Mouse (Mus musculus): ENCODE data around the gene Tlnrd1. TPM values are rescaled to one million over a fixed set of nuclear protein-coding genes. Genes with fewer than 3 reads are reported as not detected.
A peak's percentile ranks its signal among the peaks of the same experiment; 100 is the strongest.

Tlnrd1 gene
- polyA plus RNA-seq, 1 experiment from 2014 or later = 4.2 TPM

DNA sequence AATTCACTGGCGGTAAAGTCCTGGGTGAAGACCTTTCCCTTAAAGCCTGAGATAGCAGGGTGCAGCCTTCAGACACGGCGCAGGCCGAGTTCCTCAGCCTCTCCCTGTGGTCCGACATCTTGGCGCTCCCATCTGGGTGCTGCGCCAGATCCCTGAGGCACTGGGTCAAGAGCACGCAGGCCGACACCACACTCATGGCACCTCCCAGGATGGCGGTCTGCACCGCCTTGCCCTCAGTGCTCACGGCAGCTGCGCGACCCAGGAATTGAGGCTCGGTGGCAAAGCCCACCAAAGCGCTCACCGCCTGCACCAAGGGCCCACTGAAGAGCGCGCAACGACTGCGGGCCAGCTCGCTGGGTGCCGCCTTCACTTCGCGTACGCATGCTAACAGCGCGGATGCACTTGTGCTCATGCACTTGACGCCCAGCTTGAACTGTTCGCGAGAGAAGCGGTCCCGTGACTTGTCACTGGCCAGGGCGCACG is 1.9 kb downstream of the Tlnrd1 start:
- no peaks in the 10 kb centered on the region for H3K27me3 ChIP-seq
- no peaks in the 10 kb centered on the region for H3K9me3 ChIP-seq (replicated peaks)
- no peak overlapping the region for H3K9ac ChIP-seq
- H3K36me3 ChIP-seq (ENCODE audit: poor library complexity, severe bottlenecking) = peaks cover 16% of the 10 kb centered on the region
- peaks cover 63% of the 10 kb centered on the region for H3K4me1 ChIP-seq
- 95% methylated on average over 35 of the region's 35 CpGs for WGBS
- no peak for ATAC-seq
- H3K27ac ChIP-seq = no peak overlapping the region
- peak overlapping the region; percentile 75 for H3K4me3 ChIP-seq
- peak overlapping the region; percentile 90 for H3K4me2 ChIP-seq

DNA sequence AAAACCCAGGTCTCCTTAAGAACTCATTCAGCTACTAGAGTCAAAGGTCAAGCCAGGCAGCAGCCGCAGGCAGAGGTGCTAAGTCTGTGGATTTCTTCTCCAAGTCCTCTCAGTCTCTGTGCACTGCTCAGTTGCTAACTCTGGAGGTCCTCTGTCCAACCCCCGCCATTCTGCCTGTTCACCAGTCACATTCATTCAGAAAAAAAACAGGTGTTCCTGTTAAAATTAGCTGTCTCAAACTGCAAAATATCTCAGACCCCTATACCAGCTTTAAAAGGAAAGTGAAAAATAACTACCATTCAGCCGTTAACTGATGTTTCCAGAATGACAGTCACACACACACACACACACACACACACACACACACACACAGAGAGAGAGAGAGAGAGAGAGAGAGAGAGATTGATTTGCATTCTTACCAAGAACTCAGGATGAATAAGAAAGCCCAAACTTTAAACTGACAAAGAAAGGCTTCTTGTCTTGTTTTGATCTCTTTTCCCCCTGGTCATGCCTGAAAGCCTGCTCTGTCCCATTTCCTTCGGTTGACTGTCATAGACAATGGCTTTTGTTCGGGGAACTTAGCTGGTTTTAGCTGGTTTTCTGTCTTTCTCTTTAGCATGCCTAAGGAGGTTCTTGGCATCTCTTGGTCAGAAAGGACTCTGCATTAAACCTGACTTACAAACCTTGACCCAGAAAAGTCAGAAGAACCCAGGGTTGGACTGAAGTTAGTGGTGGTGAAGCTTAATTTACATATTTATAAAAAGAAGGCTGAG is 5.2 kb downstream of the Tlnrd1 start:
- WGBS = 4% methylated on average over 5 of the region's 5 CpGs
- Histone ChIP-seq H3K4me3 (peak overlapping the region; percentile 2; the same call in 1 of the 2 replicates), H3K4me2 (peak overlapping the region; percentile 35), H3K9me3 (replicated peaks) (no peaks in the 10 kb centered on the region), H3K27ac (peak overlapping the region; percentile 25; the same call in 1 of the 2 replicates), H3K9ac (no peak overlapping the region; the same call in 1 of the 2 replicates), H3K36me3 (ENCODE audit: poor library complexity, severe bottlenecking) (peaks cover 22% of the 10 kb centered on the region), H3K27me3 (no peaks in the 10 kb centered on the region), H3K4me1 (peaks cover 56% of the 10 kb centered on the region)
- ATAC-seq = no peak

DNA sequence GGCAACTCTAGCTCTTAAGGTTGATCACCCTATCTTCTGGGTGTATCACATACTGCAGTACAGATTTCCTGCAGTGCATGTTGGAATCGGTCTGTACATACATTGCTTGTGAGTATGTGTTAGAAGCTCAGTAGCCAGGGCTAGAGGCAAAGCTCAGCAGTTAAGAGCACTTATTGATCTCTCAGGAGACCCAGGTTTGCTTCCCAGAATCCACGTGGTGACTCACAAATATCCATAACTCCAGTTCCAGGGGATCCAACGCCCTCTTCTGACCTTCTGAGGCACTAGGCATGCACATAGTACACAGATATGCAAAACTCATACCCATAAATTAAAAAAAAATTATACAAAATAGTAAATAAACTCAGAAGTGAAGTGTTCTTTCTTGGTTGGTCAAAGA is 7.0 kb downstream of the Tlnrd1 start:
- H3K9me3 ChIP-seq (replicated peaks) = no peaks in the 10 kb centered on the region
- H3K9ac ChIP-seq = no peak overlapping the region
- 82% methylated on average over 3 of the region's 3 CpGs for WGBS
- no peak for ATAC-seq
- H3K4me1 ChIP-seq = peaks cover 43% of the 10 kb centered on the region
- H3K4me3 ChIP-seq = no peak overlapping the region
- no peak overlapping the region for H3K4me2 ChIP-seq
- no peak overlapping the region for H3K27ac ChIP-seq
- H3K27me3 ChIP-seq = no peaks in the 10 kb centered on the region
- H3K36me3 ChIP-seq (ENCODE audit: poor library complexity, severe bottlenecking) = peaks cover 17% of the 10 kb centered on the region

DNA sequence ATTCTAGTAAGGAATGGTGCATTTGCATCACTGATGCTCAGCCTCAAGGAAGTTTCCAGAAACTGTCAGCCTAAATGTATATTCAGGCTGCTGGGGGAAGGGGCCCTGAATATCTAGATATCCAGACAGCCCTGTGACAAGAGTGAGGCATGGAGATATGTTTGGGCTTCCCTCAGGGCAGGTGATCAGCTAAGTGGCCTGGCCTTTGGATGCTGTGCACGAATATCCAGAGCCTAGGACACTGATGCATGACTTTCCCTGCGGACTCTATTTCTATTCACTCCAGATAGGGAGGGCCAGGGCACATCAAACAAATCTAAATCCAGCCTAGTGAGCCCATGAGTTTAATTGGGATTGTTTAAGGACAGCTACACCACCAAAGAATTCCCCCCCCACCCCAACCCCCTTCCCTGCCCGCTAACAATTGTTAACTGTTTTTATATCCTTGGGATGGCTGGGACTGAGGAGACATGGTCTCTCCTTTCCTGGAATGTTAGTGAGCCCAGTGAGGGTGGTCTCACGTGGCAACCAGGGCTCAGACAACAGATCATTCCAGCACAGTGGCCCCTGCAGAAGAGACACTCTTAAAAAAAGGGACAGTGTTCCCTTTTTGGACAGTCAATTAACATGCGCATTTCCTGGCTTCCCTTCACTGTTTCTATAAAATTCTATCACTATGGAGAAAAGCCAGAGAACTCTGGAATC is 14.1 kb downstream of the Tlnrd1 start:
- no peak overlapping the region for H3K27ac ChIP-seq

DNA sequence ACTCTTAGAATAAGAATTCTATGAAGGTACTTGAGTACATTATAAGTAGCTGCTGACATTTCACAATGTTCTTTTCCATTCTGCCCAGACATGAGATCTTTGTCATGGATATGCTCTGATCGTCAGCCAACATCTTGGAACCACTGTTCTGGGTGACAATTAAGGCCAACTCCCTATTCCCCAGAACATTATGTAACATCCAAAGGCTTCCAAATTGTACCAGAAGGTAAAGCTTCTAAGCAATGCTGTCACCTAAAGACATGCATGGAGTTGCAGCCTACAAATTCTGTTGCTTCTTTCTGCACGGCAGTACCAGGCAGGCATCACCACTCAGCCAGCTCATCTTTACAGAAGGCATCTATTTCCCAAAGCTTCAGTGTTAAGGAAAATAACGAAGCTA is 15.9 kb downstream of the Tlnrd1 start:
- no peak for ATAC-seq

More for the DNA sequence above, 14.1 kb downstream of the Tlnrd1 start:
- H3K4me2 ChIP-seq = no peak overlapping the region
- no peaks in the 10 kb centered on the region for H3K27me3 ChIP-seq
- no peak overlapping the region for H3K9ac ChIP-seq
- no peaks in the 10 kb centered on the region for H3K36me3 ChIP-seq (ENCODE audit: poor library complexity, severe bottlenecking)
- H3K9me3 ChIP-seq (replicated peaks) = no peaks in the 10 kb centered on the region
- WGBS = 33% methylated on average over 5 of the region's 5 CpGs
- H3K4me3 ChIP-seq = no peak overlapping the region
- no peak for ATAC-seq
- H3K4me1 ChIP-seq = no peaks in the 10 kb centered on the region

DNA sequence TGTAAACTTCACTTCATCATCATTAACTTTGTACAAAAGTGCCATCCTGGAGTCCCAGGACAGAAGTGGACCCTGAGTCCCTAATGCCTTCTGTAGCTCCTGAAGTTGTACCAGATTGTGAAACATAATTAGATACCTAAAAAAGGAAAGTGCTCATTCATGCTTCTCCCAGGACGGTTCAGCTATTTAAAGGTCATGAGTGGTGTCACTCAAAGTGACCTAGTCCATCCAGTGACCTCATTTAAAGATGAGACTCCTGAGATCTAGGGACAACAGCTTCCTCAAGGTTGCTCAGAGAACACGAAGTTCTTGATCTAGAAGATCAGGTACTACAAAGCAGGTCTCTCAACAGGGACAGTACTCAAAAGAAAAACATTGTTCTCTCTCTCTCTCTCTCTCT is 20.6 kb downstream of the Tlnrd1 start:
- no peak overlapping the region for H3K4me2 ChIP-seq
- no peaks in the 10 kb centered on the region for H3K27me3 ChIP-seq
- ATAC-seq = no peak
- H3K36me3 ChIP-seq (ENCODE audit: poor library complexity, severe bottlenecking) = no peaks in the 10 kb centered on the region
- no peak overlapping the region for H3K9ac ChIP-seq
- no peaks in the 10 kb centered on the region for H3K4me1 ChIP-seq
- no peaks in the 10 kb centered on the region for H3K9me3 ChIP-seq (replicated peaks)
- H3K4me3 ChIP-seq = no peak overlapping the region
- H3K27ac ChIP-seq = no peak overlapping the region
- 66% methylated on average over 2 of the region's 2 CpGs for WGBS

More for the DNA sequence above, 15.9 kb downstream of the Tlnrd1 start:
- H3K9me3 ChIP-seq (replicated peaks) = no peaks in the 10 kb centered on the region
- H3K4me1 ChIP-seq = no peaks in the 10 kb centered on the region
- H3K4me3 ChIP-seq = no peak overlapping the region
- whole genome bisulfite sequencing = 71% methylated on average over 3 of the region's 3 CpGs
- H3K9ac ChIP-seq = no peak overlapping the region
- H3K4me2 ChIP-seq = no peak overlapping the region
- no peaks in the 10 kb centered on the region for H3K27me3 ChIP-seq
- H3K27ac ChIP-seq = no peak overlapping the region
- no peaks in the 10 kb centered on the region for H3K36me3 ChIP-seq (ENCODE audit: poor library complexity, severe bottlenecking)

DNA sequence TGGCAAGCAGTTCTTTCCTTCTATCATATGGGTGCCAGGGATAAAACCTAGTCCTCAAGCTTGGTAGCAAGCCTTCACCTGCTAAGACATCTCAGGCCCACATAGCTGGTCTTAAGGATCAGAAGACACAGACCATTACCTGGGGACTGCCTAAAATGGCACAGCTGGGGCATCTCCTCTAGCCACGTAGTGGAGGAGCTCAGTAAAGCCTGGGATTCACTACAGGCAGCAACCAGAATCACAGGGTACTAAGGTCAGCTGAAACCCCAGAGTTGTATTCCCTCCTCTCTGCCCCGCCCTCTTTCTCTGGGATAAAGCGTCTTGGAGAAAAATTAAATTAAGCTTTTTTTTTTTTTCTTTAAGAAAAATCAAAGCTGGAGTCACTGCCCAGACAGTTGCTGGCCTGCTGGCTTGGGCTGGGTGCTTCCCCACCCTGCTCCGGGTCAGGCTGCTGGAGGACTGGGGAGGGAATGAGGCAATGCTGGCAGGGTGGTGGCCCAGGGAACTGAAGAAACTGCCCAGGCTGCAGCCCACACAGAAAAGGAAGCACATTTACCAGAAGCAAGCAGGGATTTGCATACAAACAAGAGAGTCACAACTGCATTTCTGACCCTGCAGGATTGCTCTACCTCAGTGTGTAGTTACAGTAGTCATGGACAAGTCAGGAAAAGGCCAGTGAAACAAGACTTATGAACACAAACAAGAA is 24.6 kb downstream of the Tlnrd1 start:
- Histone ChIP-seq H3K9me3 (replicated peaks) (no peaks in the 10 kb centered on the region), H3K9ac (no peak overlapping the region), H3K4me1 (no peaks in the 10 kb centered on the region), H3K27me3 (no peaks in the 10 kb centered on the region), H3K4me2 (no peak overlapping the region), H3K27ac (no peak overlapping the region), H3K36me3 (ENCODE audit: poor library complexity, severe bottlenecking) (no peaks in the 10 kb centered on the region), H3K4me3 (no peak overlapping the region)
- no peak for ATAC-seq
- WGBS = 60% methylated on average over 4 of the region's 4 CpGs

DNA sequence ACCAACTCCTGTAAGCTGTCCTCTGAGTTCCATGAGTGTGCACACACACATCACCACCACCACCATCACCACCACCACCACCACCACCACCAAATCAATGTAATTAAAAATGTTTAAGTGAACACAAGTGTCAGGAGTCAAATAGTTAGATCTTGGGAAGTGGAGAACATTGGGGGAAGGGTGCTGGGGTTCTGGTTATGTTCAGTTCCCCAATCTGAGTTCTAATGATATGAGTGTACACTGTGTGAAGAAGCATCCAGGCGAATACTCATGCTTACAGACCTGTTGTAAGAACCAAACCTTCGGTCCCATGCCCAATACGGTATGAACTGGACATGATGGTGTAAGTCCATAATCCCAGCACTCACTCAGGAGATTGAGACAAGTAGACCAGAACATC is 26.2 kb downstream of the Tlnrd1 start:
- Histone ChIP-seq H3K4me3 (no peak overlapping the region), H3K36me3 (ENCODE audit: poor library complexity, severe bottlenecking) (no peaks in the 10 kb centered on the region), H3K4me2 (no peak overlapping the region), H3K27ac (no peak overlapping the region), H3K27me3 (no peaks in the 10 kb centered on the region), H3K9me3 (replicated peaks) (no peaks in the 10 kb centered on the region), H3K9ac (no peak overlapping the region), H3K4me1 (no peaks in the 10 kb centered on the region)
- 94% methylated on average over 3 of the region's 3 CpGs for WGBS
- no peak for ATAC-seq

DNA sequence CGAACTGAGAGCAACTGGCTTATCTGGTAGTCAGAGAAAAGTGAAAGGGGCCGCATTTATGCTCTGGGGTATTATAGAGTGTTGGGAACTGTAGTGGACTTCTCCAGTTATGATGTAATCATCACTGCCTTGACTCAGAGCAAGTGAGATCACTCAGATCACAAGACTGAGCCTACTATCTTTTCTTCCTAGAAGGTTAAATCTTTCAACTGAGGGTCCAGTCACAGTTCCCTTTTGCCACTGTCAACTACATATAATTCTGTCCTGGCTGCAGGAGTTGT is 27.0 kb downstream of the Tlnrd1 start:
- 95% methylated on average over 2 of the region's 2 CpGs for WGBS
- no peak for ATAC-seq
- Histone ChIP-seq H3K27me3 (no peaks in the 10 kb centered on the region), H3K27ac (no peak overlapping the region), H3K4me1 (no peaks in the 10 kb centered on the region; the same call in 1 of the 2 replicates), H3K4me2 (no peak overlapping the region), H3K36me3 (ENCODE audit: poor library complexity, severe bottlenecking) (no peaks in the 10 kb centered on the region), H3K9ac (no peak overlapping the region), H3K4me3 (no peak overlapping the region), H3K9me3 (replicated peaks) (no peaks in the 10 kb centered on the region)

DNA sequence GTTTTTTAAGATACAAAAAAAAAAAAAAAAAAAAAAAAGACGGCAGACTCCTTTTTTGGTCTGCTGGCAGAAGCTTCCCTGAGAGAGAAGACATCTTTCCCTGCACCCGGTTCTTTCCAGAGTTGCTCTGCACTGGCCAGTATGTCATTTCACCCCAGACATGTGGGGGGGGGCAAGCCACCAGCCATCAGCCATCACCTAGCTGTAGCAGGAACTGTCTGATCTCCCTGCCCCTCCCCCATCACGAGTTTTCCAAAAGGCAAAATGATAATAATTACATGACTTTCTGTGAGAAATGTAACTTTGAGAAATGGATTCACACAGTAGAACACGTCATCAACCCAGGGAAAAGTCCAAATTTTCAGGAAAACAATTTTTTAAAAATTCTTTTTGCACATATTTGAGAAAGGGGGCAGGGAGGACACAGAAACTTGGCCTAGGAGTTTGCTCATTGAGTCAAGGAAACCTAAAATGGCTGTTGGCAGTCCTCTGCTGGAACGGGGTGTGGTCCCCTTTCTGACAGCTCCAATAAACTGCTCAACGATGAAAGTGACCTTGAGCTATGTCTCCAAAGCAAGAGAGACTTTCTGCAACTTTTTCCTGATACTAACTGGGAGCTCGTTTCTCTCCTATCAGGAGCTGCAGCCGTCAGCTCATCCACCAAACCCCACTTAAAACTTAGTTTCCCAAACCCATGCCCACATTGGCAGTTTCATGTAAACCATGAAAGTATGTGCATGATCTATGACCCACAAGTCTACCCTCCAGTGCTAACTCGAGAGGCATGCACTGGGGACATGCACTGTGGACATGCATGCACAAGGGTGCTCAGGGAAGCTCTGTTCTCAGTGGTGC is 27.5 kb downstream of the Tlnrd1 start:
- no peak for ATAC-seq
- Histone ChIP-seq H3K4me3 (no peak overlapping the region), H3K36me3 (ENCODE audit: poor library complexity, severe bottlenecking) (no peaks in the 10 kb centered on the region), H3K4me2 (no peak overlapping the region), H3K9me3 (replicated peaks) (no peaks in the 10 kb centered on the region), H3K4me1 (no peaks in the 10 kb centered on the region; the same call in 1 of the 2 replicates), H3K27me3 (no peaks in the 10 kb centered on the region), H3K27ac (no peak overlapping the region), H3K9ac (no peak overlapping the region)
- 83% methylated on average over 9 of the region's 9 CpGs for WGBS

DNA sequence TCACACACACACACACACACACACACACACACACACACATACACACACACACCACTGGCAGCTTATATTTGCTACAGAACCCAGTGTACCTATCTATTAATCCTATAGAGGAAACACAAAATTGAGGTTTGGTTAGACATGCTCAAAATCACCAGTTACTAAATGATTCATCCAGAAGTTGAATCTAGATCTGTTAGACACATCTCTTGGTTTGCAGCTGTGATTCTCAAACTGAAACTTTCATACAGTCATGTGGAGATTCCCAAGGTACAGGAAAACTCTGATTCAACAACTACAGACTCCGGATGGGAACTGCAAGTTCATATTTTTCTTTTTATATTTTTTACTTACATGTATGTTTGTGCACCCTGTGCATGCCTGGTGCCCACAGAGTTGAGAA is 28.9 kb downstream of the Tlnrd1 start:
- H3K27ac ChIP-seq = no peak overlapping the region
- H3K4me1 ChIP-seq = no peaks in the 10 kb centered on the region; the same call in 1 of the 2 replicates
- H3K36me3 ChIP-seq (ENCODE audit: poor library complexity, severe bottlenecking) = no peaks in the 10 kb centered on the region
- no peak overlapping the region for H3K9ac ChIP-seq
- no peak overlapping the region for H3K4me3 ChIP-seq
- no peak for ATAC-seq
- H3K9me3 ChIP-seq (replicated peaks) = no peaks in the 10 kb centered on the region
- no peaks in the 10 kb centered on the region for H3K27me3 ChIP-seq
- WGBS = 92% methylated on average over 1 of the region's 1 CpGs
- H3K4me2 ChIP-seq = no peak overlapping the region
